Mouse (Mus musculus): ENCODE data around the gene Nt5m.

DNA sequence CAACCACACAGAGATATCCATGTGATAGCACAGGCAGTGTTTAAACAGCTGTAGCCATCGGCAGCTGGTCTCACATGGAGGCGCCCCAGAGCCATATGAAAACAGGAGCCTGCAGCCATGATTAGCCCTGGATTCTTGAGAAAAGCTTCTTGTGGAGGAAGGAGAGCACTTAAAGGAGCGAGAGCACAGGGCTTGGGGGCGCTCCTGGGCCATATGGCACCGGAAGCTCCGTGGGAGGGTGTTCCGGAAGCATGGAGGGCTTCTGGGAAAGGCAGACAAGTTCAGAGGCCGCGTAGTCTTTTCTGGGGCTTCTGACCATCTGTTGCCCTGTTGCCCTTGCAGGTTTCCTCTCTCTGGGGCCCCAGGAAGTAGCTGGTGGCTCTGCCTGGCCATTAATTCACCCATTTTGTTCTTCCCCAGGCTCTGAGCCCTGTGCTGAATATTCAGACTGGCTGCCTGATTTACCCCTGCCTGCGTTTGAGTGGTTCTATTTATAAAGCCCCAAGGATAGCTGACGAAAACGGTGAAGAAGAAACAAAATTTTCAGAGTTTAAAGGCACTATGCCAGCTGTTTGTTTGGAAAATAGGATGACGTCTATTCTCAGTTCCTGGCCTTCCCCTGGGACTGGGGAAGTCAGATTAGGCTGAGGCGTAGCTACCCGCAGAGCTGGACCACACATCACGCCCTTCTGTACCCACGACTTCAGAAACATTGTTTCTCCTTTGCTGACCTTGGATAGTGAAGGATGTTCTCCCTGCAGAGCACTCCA, 46.2 kb downstream of the Nt5m start:
- TF ChIP-seq CTCF (IDR thresholded peaks at IDR 0.05; ENCODE audit: low read depth, low read length) = no peak
- TF ChIP-seq TAL1 (conservative IDR thresholded peaks at IDR 0.05; ENCODE audit: low read depth, low read length) = no peak
- TF ChIP-seq GATA1 (IDR thresholded peaks at IDR 0.05; ENCODE audit: borderline replicate concordance, low read length) = no peak
- no peak for TF ChIP-seq GATA2 (IDR thresholded peaks at IDR 0.05; ENCODE audit: borderline replicate concordance, low read depth, low read length)

Measured in G1E (cell line).